Mouse (Mus musculus) heart, postnatal 0 days (tissue): ENCODE data around the gene Ppp1r37.

Source experiments
- CTCF ChIP-seq: IDR thresholded peaks from 2 replicates; pipeline ENCODE4 v1.5.1; 2016; ENCODE audit warnings: antibody characterized with exemption, control low read depth, low read depth
- EP300 ChIP-seq: IDR thresholded peaks from 2 replicates; pipeline ENCODE4 v1.6.1; 2016; ENCODE audit warnings: antibody characterized with exemption, low read depth

GRCm38 (mm10) chr7:19501658-19502057 is 61.2 kb downstream of the Ppp1r37 start:
- TF ChIP-seq CTCF (no peak), EP300 (no peak)
